Mouse (Mus musculus) C2C12 (cell line): ENCODE data around the gene Erich4. TPM values are rescaled to one million over a fixed set of nuclear protein-coding genes. Genes with fewer than 3 reads are reported as not detected.

ENCODE experiments used
- H3K27me3 ChIP-seq: one replicate; pipeline ENCODE4 v1.6.1; 2011; ENCODE audit not compliant: control insufficient read depth, insufficient read depth, insufficient read length
- H3K36me3 ChIP-seq: one replicate; pipeline ENCODE4 v1.6.1; 2011; ENCODE audit not compliant: control insufficient read depth, insufficient read depth
- H3K4me3 ChIP-seq: one replicate; pipeline ENCODE4 v1.5.1; 2011; ENCODE audit warnings: mild to moderate bottlenecking, control low read depth; ENCODE audit not compliant: poor library complexity, insufficient read depth, severe bottlenecking
- H3K79me2 ChIP-seq: one replicate; pipeline ENCODE4 v1.6.1; 2011; ENCODE audit not compliant: control insufficient read depth, insufficient read depth
- H3K79me3 ChIP-seq: one replicate; pipeline ENCODE4 v1.6.1; 2011; ENCODE audit warnings: low read depth, control low read depth
- H3ac ChIP-seq: one replicate; pipeline ENCODE3; 2011; ENCODE audit warnings: low read depth; ENCODE audit not compliant: control insufficient read depth, insufficient read length
- CEBPB ChIP-seq: IDR thresholded peaks from one replicate; pipeline ENCODE4 v1.6.1; 2011; ENCODE audit warnings: low read depth, mild to moderate bottlenecking, control low read depth, moderate library complexity
- CTCF ChIP-seq: IDR thresholded peaks from one replicate; pipeline ENCODE4 v1.5.1; 2011; ENCODE audit not compliant: control insufficient read depth, insufficient read depth, insufficient read length
- FOSL1 ChIP-seq: IDR thresholded peaks from one replicate; pipeline ENCODE4 v1.8.0; 2011; ENCODE audit warnings: mild to moderate bottlenecking, low read length; ENCODE audit not compliant: poor library complexity, insufficient read depth, severe bottlenecking
- MAX ChIP-seq: IDR thresholded peaks from one replicate; pipeline ENCODE4 v1.6.1; 2011; ENCODE audit warnings: mild to moderate bottlenecking, control low read depth
- MYOD1 ChIP-seq: IDR thresholded peaks from one replicate; pipeline ENCODE4 v1.6.1; 2011; ENCODE audit warnings: low read depth; ENCODE audit not compliant: control insufficient read depth, insufficient read length
- MYOG ChIP-seq: IDR thresholded peaks from one replicate; pipeline ENCODE4 v1.6.1; 2011; ENCODE audit not compliant: control insufficient read depth, insufficient read length; ENCODE audit errors: extremely low read depth
- USF1 ChIP-seq: IDR thresholded peaks from one replicate; pipeline ENCODE4 v1.6.1; 2011; ENCODE audit warnings: low read depth, mild to moderate bottlenecking, control low read depth, moderate library complexity
- polyA plus RNA-seq: library from polyadenylated mRNA; unstranded; fragments of >200 nt; fragmentation: generic; extraction: Trizol; gene quantifications from one replicate; pipeline ENCODE4 v1.2.1, GENCODE M21; 2012; ENCODE audit warnings: missing spikeins

The Erich4 gene
- polyA plus RNA-seq, 1 experiment: not detected

DNA sequence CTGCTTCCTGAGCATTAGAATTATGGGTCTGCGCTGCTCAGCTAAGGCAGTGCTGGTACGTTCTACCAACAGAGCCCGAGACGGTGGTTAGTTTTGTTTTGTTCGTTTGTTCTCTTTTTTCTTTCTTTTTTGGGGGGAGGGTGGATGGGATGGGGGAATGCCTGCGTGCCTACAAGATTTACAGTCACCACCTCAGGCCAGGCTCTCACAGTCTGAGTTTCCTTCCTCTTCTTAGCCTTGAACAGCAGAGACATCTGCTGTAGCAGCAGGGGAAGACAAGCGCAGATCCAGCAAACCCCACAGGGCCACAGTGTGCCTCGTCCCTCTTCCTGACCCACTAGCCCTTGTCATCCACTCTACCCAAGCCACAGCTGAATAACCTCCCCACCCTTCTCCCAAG is 35.6 kb upstream of the Erich4 start:
- no peaks in the 10 kb centered on the region for H3K36me3 ChIP-seq
- no peaks in the 10 kb centered on the region for H3K27me3 ChIP-seq
- H3K79me3 ChIP-seq: no peaks in the 10 kb centered on the region
- no peak overlapping the region for H3K4me3 ChIP-seq
- no peaks in the 10 kb centered on the region for H3K79me2 ChIP-seq
- no peak for TF ChIP-seq CEBPB
- no peak for TF ChIP-seq CTCF
- TF ChIP-seq MYOD1: no peak
- H3ac ChIP-seq: no peak overlapping the region

DNA sequence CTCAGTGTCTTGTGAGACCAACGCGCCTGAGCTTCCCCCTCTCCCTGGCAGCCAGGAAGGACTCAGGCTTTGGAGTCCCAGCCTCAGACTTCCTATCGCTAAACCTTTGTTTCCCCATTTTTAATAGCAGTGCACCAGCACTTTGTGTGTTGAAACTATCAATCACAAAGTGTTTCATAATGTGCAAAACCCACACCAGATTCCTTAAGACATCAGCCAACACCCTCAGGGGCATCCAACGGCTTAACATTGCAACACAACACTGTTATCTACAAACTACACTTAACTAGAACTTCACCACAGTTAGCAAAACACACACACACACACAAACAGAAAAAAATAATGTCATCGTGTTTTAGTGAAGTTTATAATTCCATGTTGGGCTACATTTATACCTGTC is 34.1 kb upstream of the Erich4 start:
- Histone ChIP-seq H3K36me3 (no peaks in the 10 kb centered on the region), H3K4me3 (no peak overlapping the region), H3K27me3 (no peaks in the 10 kb centered on the region), H3ac (no peak overlapping the region), H3K79me2 (no peaks in the 10 kb centered on the region), H3K79me3 (no peaks in the 10 kb centered on the region)
- TF ChIP-seq FOSL1 (no peak), MYOD1 (no peak), MYOG (no peak), CTCF (no peak), MAX (no peak), CEBPB (no peak), USF1 (no peak)

DNA sequence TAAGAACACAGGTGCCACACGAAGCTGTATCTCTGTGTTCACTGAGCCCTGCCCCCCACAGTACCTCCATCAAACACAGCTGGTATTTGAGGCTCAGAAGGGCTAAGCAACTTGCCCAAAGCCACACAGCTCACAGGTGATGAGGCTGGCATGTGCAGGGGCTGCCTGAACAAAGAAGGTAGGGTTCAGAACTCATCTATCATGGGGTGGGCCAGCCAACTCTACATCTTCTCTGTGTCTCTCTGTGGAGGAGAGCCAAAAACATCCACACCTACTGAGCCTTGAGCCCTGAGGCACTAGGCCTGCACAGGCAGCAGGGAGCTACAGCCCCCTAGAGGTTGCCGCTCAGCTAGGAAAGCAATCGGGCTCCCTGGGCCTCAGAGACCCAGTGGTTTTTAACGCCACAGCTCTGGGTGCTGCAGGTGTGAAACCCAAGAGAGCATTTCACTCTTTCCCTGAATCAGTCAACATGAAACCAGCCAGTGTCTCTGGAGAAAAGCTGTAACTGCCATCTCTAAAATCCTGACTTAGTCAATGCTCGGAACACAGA is 32.0 kb upstream of the Erich4 start:
- H3K79me3 ChIP-seq: no peaks in the 10 kb centered on the region
- H3ac ChIP-seq: no peak overlapping the region
- no peak overlapping the region for H3K4me3 ChIP-seq
- H3K36me3 ChIP-seq: no peaks in the 10 kb centered on the region
- no peaks in the 10 kb centered on the region for H3K79me2 ChIP-seq
- no peaks in the 10 kb centered on the region for H3K27me3 ChIP-seq
- TF ChIP-seq MYOG (no peak), USF1 (no peak), CEBPB (no peak), CTCF (no peak), MAX (no peak)

DNA sequence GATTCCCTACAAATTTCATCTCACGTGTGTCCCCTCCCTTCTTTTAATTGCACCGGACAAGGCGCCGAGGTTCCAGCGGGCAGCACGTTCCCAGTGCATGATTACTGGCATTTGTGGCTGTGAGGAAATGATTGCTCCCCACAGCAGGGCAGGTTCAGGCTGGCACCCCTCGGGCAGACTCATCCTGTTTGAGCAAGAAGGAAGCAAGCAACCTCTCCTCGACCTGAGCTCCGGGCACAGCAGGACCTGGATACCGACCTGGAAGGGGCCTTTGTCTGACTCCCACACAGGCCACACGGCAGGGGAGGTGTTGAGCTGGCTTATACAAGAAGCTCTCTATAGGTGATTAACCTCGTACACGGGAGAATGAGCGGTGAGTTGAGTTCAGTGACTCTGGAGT is 29.4 kb upstream of the Erich4 start:
- no peaks in the 10 kb centered on the region for H3K79me2 ChIP-seq
- H3K79me3 ChIP-seq: no peaks in the 10 kb centered on the region
- no peak overlapping the region for H3K4me3 ChIP-seq
- no peak for TF ChIP-seq CTCF
- TF ChIP-seq MYOG: no peak
- TF ChIP-seq CEBPB: no peak
- no peak for TF ChIP-seq FOSL1
- TF ChIP-seq MAX: no peak
- TF ChIP-seq MYOD1: no peak
- TF ChIP-seq USF1: no peak
- no peaks in the 10 kb centered on the region for H3K27me3 ChIP-seq
- no peak overlapping the region for H3ac ChIP-seq
- H3K36me3 ChIP-seq: no peaks in the 10 kb centered on the region

DNA sequence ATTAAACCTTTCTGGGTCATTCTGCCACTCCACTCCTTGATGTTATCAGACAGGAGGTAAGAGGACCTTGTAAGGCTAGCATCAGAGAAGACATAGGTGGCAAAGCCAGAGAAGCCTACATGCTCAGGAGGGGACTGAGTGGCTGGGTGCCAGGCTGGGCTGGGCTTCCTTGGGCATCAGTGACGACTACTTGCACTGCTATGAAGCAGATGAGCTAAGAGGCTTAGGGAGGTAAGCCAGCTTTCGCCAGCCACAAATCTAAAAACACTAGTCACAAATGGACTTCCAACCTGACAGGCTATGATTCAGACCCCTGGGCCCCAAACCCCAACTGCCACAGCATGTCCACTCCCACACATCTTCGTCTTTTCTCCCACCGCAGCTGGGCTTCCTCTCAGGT is 28.9 kb upstream of the Erich4 start:
- Histone ChIP-seq H3K36me3 (no peaks in the 10 kb centered on the region), H3K4me3 (no peak overlapping the region), H3K79me2 (no peaks in the 10 kb centered on the region), H3K79me3 (no peaks in the 10 kb centered on the region), H3K27me3 (no peaks in the 10 kb centered on the region), H3ac (no peak overlapping the region)
- TF ChIP-seq USF1: no peak
- TF ChIP-seq MYOD1: no peak
- no peak for TF ChIP-seq FOSL1
- TF ChIP-seq MAX: no peak
- no peak for TF ChIP-seq CEBPB
- no peak for TF ChIP-seq CTCF
- TF ChIP-seq MYOG: no peak

DNA sequence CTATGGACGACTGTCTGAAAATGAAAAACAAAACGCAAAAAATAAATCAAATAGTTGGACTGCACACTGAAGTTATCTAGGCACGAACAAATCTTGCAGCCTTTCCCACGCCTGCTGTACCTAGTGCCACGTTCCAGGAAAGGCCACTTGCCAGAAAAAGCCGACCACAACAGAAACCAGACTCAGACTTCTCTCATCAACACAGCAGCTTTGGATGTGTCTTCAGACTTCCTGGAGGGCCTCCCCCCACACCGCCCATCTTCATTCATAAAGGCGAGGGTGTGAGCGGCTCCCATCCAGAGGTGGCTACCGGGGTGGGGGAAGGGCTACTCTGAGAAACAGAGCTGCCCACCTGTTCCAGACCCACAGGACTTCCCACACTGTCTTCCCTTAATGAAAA is 28.4 kb upstream of the Erich4 start:
- Histone ChIP-seq H3K79me3 (no peaks in the 10 kb centered on the region), H3ac (no peak overlapping the region), H3K79me2 (no peaks in the 10 kb centered on the region), H3K36me3 (no peaks in the 10 kb centered on the region), H3K4me3 (no peak overlapping the region), H3K27me3 (no peaks in the 10 kb centered on the region)
- no peak for TF ChIP-seq FOSL1
- TF ChIP-seq MAX: no peak
